Mouse (Mus musculus): ENCODE measurements at regions not wholly inside any gene's neighbourhood (a gene's known extent, or its start where the extent isn't known, plus 50 kb on each side); places are given as distances from the start of the nearest gene placed in this dataset.
A peak's percentile ranks its signal among the peaks of the same experiment; 100 is the strongest.

GRCm38 (mm10) chrX:4136135-4136534 lies 60.2 kb upstream of the Btbd35f28 start:
- peak in 1 of 2 experiments; percentile 1 for DNase-seq (ENCODE audit: low spot score in 2 of 2)

All from layer of hippocampus, adult 8-10 months (tissue).